Mouse (Mus musculus): ENCODE data around the gene Akap13.

- TF ChIP-seq POLR2A (IDR thresholded peaks at IDR 0.05; ENCODE audit: low read depth, low read length) (no peak), CTCF (IDR thresholded peaks at IDR 0.05; ENCODE audit: borderline replicate concordance, insufficient read depth, low read length) (no peak)
Observed at GRCm38 (mm10) chr7:75424121-75424520, 31.2 kb upstream of the Akap13 start.
